Mouse (Mus musculus): Measurements from ENCODE around the gene Kiz. TPM values are rescaled to one million over a fixed set of nuclear protein-coding genes. Genes with fewer than 3 reads are reported as not detected.

The Kiz gene
- polyA plus RNA-seq, 1 experiment from 2014 or later = 33.8 TPM

- Histone ChIP-seq H3K4me2 (replicated peaks; ENCODE audit: low read depth, low read length) (no peak overlapping the region), H3K27ac (ENCODE audit: low read depth, low read length) (no peak overlapping the region), H3K9me3 (ENCODE audit: control insufficient read depth, low read length) (no peaks in the 10 kb centered on the region), H3K9ac (ENCODE audit: low read depth, low read length) (no peak overlapping the region), H3K36me3 (ENCODE audit: control insufficient read depth, insufficient read depth, low read length) (no peaks in the 10 kb centered on the region), H3K4me3 (ENCODE audit: low read depth, low read length) (no peak overlapping the region), H3K4me1 (replicated peaks; ENCODE audit: control insufficient read depth, insufficient read depth, low read length) (peaks cover 6% of the 10 kb centered on the region; the same call in 1 of the 2 replicates), H3K27me3 (ENCODE audit: control insufficient read depth, insufficient read depth, low read length) (no peaks in the 10 kb centered on the region)
- ATAC-seq (ENCODE audit: low FRiP score) = peak; percentile 81
- 8% methylated on average over 8 of the region's 8 CpGs for WGBS
- DNase-seq (ENCODE audit: low spot score) = peak; percentile 49
Observed at GRCm38 (mm10) chr2:146920375-146921160, 64.9 kb downstream of the Kiz start.

- no peak overlapping the region for H3K9ac ChIP-seq (ENCODE audit: low read depth, low read length)
- H3K4me2 ChIP-seq (replicated peaks; ENCODE audit: low read depth, low read length) = no peak overlapping the region
- peaks cover 6% of the 10 kb centered on the region; the same call in 1 of the 2 replicates for H3K4me1 ChIP-seq (replicated peaks; ENCODE audit: control insufficient read depth, insufficient read depth, low read length)
- H3K27me3 ChIP-seq (ENCODE audit: control insufficient read depth, insufficient read depth, low read length) = no peaks in the 10 kb centered on the region
- H3K9me3 ChIP-seq (ENCODE audit: control insufficient read depth, low read length) = no peaks in the 10 kb centered on the region
- no peaks in the 10 kb centered on the region for H3K36me3 ChIP-seq (ENCODE audit: control insufficient read depth, insufficient read depth, low read length)
- DNase-seq (ENCODE audit: low spot score) (no peak), ATAC-seq (ENCODE audit: low FRiP score) (no peak)
- H3K27ac ChIP-seq (ENCODE audit: low read depth, low read length) = no peak overlapping the region
- 94% methylated on average over 1 of the region's 1 CpGs for WGBS
- no peak overlapping the region for H3K4me3 ChIP-seq (ENCODE audit: low read depth, low read length)
Observed at GRCm38 (mm10) chr2:146925296-146925695, 69.6 kb downstream of the Kiz start.

GRCm38 (mm10) chr2:146925846-146926245 is 70.2 kb downstream of the Kiz start:
- DNase-seq (ENCODE audit: low spot score) (no peak), ATAC-seq (ENCODE audit: low FRiP score) (no peak)
- Histone ChIP-seq H3K36me3 (ENCODE audit: control insufficient read depth, insufficient read depth, low read length) (no peaks in the 10 kb centered on the region), H3K9ac (ENCODE audit: low read depth, low read length) (no peak overlapping the region), H3K9me3 (ENCODE audit: control insufficient read depth, low read length) (no peaks in the 10 kb centered on the region), H3K4me3 (ENCODE audit: low read depth, low read length) (no peak overlapping the region), H3K27ac (ENCODE audit: low read depth, low read length) (no peak overlapping the region), H3K4me2 (replicated peaks; ENCODE audit: low read depth, low read length) (no peak overlapping the region), H3K27me3 (ENCODE audit: control insufficient read depth, insufficient read depth, low read length) (no peaks in the 10 kb centered on the region), H3K4me1 (replicated peaks; ENCODE audit: control insufficient read depth, insufficient read depth, low read length) (0 out of 2 replicates have a peak, but pooled peaks cover 2% of the 10 kb centered on the region)
- 92% methylated on average over 4 of the region's 4 CpGs for WGBS

GRCm38 (mm10) chr2:146948223-146948776 is 92.6 kb downstream of the Kiz start:
- H3K27me3 ChIP-seq (ENCODE audit: control insufficient read depth, insufficient read depth, low read length) = peaks cover 16% of the 10 kb centered on the region
- H3K9me3 ChIP-seq (ENCODE audit: control insufficient read depth, low read length) = no peaks in the 10 kb centered on the region
- H3K27ac ChIP-seq (ENCODE audit: low read depth, low read length) = no peak overlapping the region
- no peaks in the 10 kb centered on the region for H3K4me1 ChIP-seq (replicated peaks; ENCODE audit: control insufficient read depth, insufficient read depth, low read length)
- no peak overlapping the region for H3K4me3 ChIP-seq (ENCODE audit: low read depth, low read length)
- ATAC-seq (ENCODE audit: low FRiP score) (no peak), DNase-seq (ENCODE audit: low spot score) (no peak)
- no peak overlapping the region for H3K4me2 ChIP-seq (replicated peaks; ENCODE audit: low read depth, low read length)
- WGBS = 32% methylated on average over 8 of the region's 8 CpGs
- no peak overlapping the region for H3K9ac ChIP-seq (ENCODE audit: low read depth, low read length)
- no peaks in the 10 kb centered on the region for H3K36me3 ChIP-seq (ENCODE audit: control insufficient read depth, insufficient read depth, low read length)

- ATAC-seq (ENCODE audit: low FRiP score) = no peak
- H3K27me3 ChIP-seq (ENCODE audit: control insufficient read depth, insufficient read depth, low read length) = peaks cover 19% of the 10 kb centered on the region
Observed at GRCm38 (mm10) chr2:146956366-146956765, 100.7 kb downstream of the Kiz start.

GRCm38 (mm10) chr2:146958398-146958911 is 102.8 kb downstream of the Kiz start:
- Histone ChIP-seq H3K4me2 (replicated peaks; ENCODE audit: low read depth, low read length) (peak overlapping the region; percentile 40), H3K9me3 (ENCODE audit: control insufficient read depth, low read length) (no peaks in the 10 kb centered on the region), H3K4me1 (replicated peaks; ENCODE audit: control insufficient read depth, insufficient read depth, low read length) (no peaks in the 10 kb centered on the region), H3K4me3 (ENCODE audit: low read depth, low read length) (peak overlapping the region; percentile 22), H3K27me3 (ENCODE audit: control insufficient read depth, insufficient read depth, low read length) (peaks cover 12% of the 10 kb centered on the region), H3K27ac (ENCODE audit: low read depth, low read length) (peak overlapping the region; percentile 47; the same call in 1 of the 2 replicates), H3K9ac (ENCODE audit: low read depth, low read length) (no peak overlapping the region), H3K36me3 (ENCODE audit: control insufficient read depth, insufficient read depth, low read length) (no peaks in the 10 kb centered on the region)
- DNase-seq (ENCODE audit: low spot score) = peak; percentile 62
- peak; percentile 88 for ATAC-seq (ENCODE audit: low FRiP score)
- 14% methylated on average over 11 of the region's 11 CpGs for WGBS

More at GRCm38 (mm10) chr2:146956366-146956765, 100.7 kb downstream of the Kiz start:
- Histone ChIP-seq H3K36me3 (ENCODE audit: control insufficient read depth, insufficient read depth, low read length) (no peaks in the 10 kb centered on the region), H3K27ac (ENCODE audit: low read depth, low read length) (no peak overlapping the region), H3K4me3 (ENCODE audit: low read depth, low read length) (no peak overlapping the region), H3K9ac (ENCODE audit: low read depth, low read length) (no peak overlapping the region), H3K4me2 (replicated peaks; ENCODE audit: low read depth, low read length) (no peak overlapping the region), H3K4me1 (replicated peaks; ENCODE audit: control insufficient read depth, insufficient read depth, low read length) (no peaks in the 10 kb centered on the region), H3K9me3 (ENCODE audit: control insufficient read depth, low read length) (no peaks in the 10 kb centered on the region)
- 16% methylated on average over 6 of the region's 6 CpGs for WGBS
- DNase-seq (ENCODE audit: low spot score) = peak; percentile 12

- ATAC-seq (ENCODE audit: low FRiP score) = peak; percentile 75
- H3K4me3 ChIP-seq (ENCODE audit: low read depth, low read length) = peak overlapping the region; percentile 22
- under 1% methylated on average over 21 of the region's 21 CpGs for WGBS
- H3K4me1 ChIP-seq (replicated peaks; ENCODE audit: control insufficient read depth, insufficient read depth, low read length) = no peaks in the 10 kb centered on the region
- DNase-seq (ENCODE audit: low spot score) = peak; percentile 94
- no peaks in the 10 kb centered on the region for H3K36me3 ChIP-seq (ENCODE audit: control insufficient read depth, insufficient read depth, low read length)
- peak overlapping the region; percentile 40 for H3K4me2 ChIP-seq (replicated peaks; ENCODE audit: low read depth, low read length)
- no peak overlapping the region for H3K9ac ChIP-seq (ENCODE audit: low read depth, low read length)
- H3K27ac ChIP-seq (ENCODE audit: low read depth, low read length) = peak overlapping the region; percentile 47; the same call in 1 of the 2 replicates
- H3K9me3 ChIP-seq (ENCODE audit: control insufficient read depth, low read length) = no peaks in the 10 kb centered on the region
- peaks cover 12% of the 10 kb centered on the region for H3K27me3 ChIP-seq (ENCODE audit: control insufficient read depth, insufficient read depth, low read length)
Observed at GRCm38 (mm10) chr2:146958951-146959821, 103.5 kb downstream of the Kiz start.

GRCm38 (mm10) chr2:146975024-146975423 is 119.4 kb downstream of the Kiz start:
- 90% methylated on average over 3 of the region's 3 CpGs for WGBS
- DNase-seq (ENCODE audit: low spot score) = no peak

More at GRCm38 (mm10) chr2:146975024-146975423, 119.4 kb downstream of the Kiz start:
- ATAC-seq (ENCODE audit: low FRiP score) = no peak
- Histone ChIP-seq H3K36me3 (ENCODE audit: control insufficient read depth, insufficient read depth, low read length) (no peaks in the 10 kb centered on the region), H3K4me2 (replicated peaks; ENCODE audit: low read depth, low read length) (no peak overlapping the region), H3K27me3 (ENCODE audit: control insufficient read depth, insufficient read depth, low read length) (no peaks in the 10 kb centered on the region), H3K9me3 (ENCODE audit: control insufficient read depth, low read length) (no peaks in the 10 kb centered on the region), H3K4me1 (replicated peaks; ENCODE audit: control insufficient read depth, insufficient read depth, low read length) (no peaks in the 10 kb centered on the region), H3K9ac (ENCODE audit: low read depth, low read length) (no peak overlapping the region), H3K4me3 (ENCODE audit: low read depth, low read length) (no peak overlapping the region), H3K27ac (ENCODE audit: low read depth, low read length) (no peak overlapping the region)

All from hindbrain, embryonic 11.5 days (tissue).